11 mouse cellular contexts compared by ENCODE assay signal in the genomic region with DNA sequence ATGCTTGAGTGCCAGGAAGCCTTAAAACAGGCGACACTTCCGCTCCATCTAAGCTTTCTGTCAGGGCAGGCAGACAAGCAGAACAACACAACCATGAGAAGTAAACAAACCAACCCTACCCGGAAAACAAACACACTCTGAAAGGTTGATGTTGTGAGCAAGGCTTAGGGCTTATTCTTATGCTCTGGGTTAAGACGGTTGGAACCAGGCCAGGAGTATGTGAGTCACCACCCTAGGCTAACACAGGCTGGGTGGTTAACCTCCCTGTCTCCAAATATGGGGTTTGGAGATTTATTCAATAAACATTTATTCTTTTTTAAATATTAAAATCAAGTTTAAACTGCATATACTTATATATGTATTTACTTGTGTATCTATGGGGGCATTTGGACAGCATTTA. TPM values are rescaled to one million over a fixed set of nuclear protein-coding genes. Genes with fewer than 3 reads are reported as not detected.
DNase-seq lines count a peak whose midpoint lies in the region; ATAC-seq and TF ChIP-seq lines count a peak whose summit lies in the region.
"Had no signal": no experiment of that assay in that cellular context is flagged by ENCODE, and none has a peak within 500 bp of the region (broad histone marks: within the 10 kb centered on the region; RNA-seq: fewer than 3 reads in every experiment).

No protein-coding gene starts in this region.

- no peak overlapping the region for H3K9ac ChIP-seq in lung, embryonic 14.5 days
- H3K9ac ChIP-seq: embryonic facial prominence, embryonic 12.5 days had no signal

- no peak overlapping the region for H3K27ac ChIP-seq in lung, embryonic 14.5 days (ENCODE audit: low read depth)
- H3K27ac ChIP-seq: embryonic facial prominence, embryonic 12.5 days had no signal

- H3K9me3 ChIP-seq in lung, embryonic 14.5 days (ENCODE audit: low read depth, low read length), result no peaks in the 10 kb centered on the region
- H3K9me3 ChIP-seq: embryonic facial prominence, embryonic 12.5 days had no signal

- H3K4me1 ChIP-seq in lung, embryonic 14.5 days (ENCODE audit: insufficient read depth), result no peaks in the 10 kb centered on the region
- H3K4me1 ChIP-seq: embryonic facial prominence, embryonic 12.5 days had no signal

- peak; percentile 43 to 52 for DNase-seq in heart, adult 18-20 months
- no peak for DNase-seq in heart, adult 11 months
- DNase-seq in 3134 (ENCODE audit: extremely low read depth, insufficient read length, low spot score), result peak; percentile 39
- peak; percentile 79 for DNase-seq in adrenal gland, postnatal 25 days
- peak; percentile 69 for DNase-seq in lung, embryonic 14.5 days
- DNase-seq in embryo, embryonic 10 days (ENCODE audit: low spot score), result no peak
- DNase-seq: thymus, postnatal 36 days had no signal

- peak; percentile 68; the same call in 1 of the 2 replicates for ATAC-seq in lung, embryonic 14.5 days (ENCODE audit: insufficient read depth)
- ATAC-seq in monocyte, adult 5-6 weeks (replicated peaks; ENCODE audit: insufficient number of reproducible peaks, low FRiP score, low TSS enrichment, poor library complexity, severe bottlenecking), result no peak
- ATAC-seq in megakaryocyte-erythroid progenitor cell, adult 5-6 weeks (replicated peaks; ENCODE audit: low FRiP score, low TSS enrichment, poor library complexity, severe bottlenecking), result no peak

- no peaks in the 10 kb centered on the region for H3K27me3 ChIP-seq in lung, embryonic 14.5 days (ENCODE audit: insufficient read depth, low read length)
- H3K27me3 ChIP-seq: CH12.LX; embryonic facial prominence, embryonic 12.5 days had no signal

- TF ChIP-seq CTCF in lung, embryonic 14.5 days (IDR thresholded peaks at IDR 0.05; ENCODE audit: low read depth), result no peak

- H3K36me3 ChIP-seq in lung, embryonic 14.5 days (ENCODE audit: insufficient read depth), result no peaks in the 10 kb centered on the region
- H3K36me3 ChIP-seq: embryonic facial prominence, embryonic 12.5 days had no signal

- H3K4me3 ChIP-seq in lung, embryonic 14.5 days (ENCODE audit: low read depth, low read length), result no peak overlapping the region
- H3K4me3 ChIP-seq: embryonic facial prominence, embryonic 12.5 days had no signal

- H3K4me2 ChIP-seq in lung, embryonic 14.5 days, result no peak overlapping the region
- H3K4me2 ChIP-seq: embryonic facial prominence, embryonic 12.5 days had no signal

- 62% methylated on average over 4 of the region's 4 CpGs for WGBS in lung, embryonic 14.5 days

RNA-seq across cellular contexts. Expression of a gene that starts 46.8 kb away (rescaled TPM):
- 10 to 100 TPM; 41.7 to 43.2 TPM for total RNA-seq in heart, adult 18-20 months (2021)
- total RNA-seq in adrenal gland, postnatal 25 days (2021), result 58.2 and 62.9 TPM in 2 replicates
- 14.9 and 15.4 TPM in 2 replicates for polyA plus RNA-seq in lung, embryonic 14.5 days (2014; fragmentation: Nextera tagmentation; extraction: Ambion mirVana)
- total RNA-seq in monocyte, adult 5-6 weeks (2017), result 0.11 to 2.7 TPM (median 2.0 TPM) in 3 replicates
- total RNA-seq in megakaryocyte-erythroid progenitor cell, adult 5-6 weeks (2014; fragmentation: Nextera tagmentation), result 34.5 and 34.6 TPM in 2 replicates
- total RNA-seq in megakaryocyte-erythroid progenitor cell, adult 5-6 weeks (2017), result 25.1 and 29.7 TPM in 2 replicates

Comparison
In these comparisons a context has a peak if more than half of its experiments do, and no peak if none do; other contexts are left out.
1. DNase-seq: peak in heart, adult 18-20 months (2 of 2), 3134 (single experiment), adrenal gland, postnatal 25 days (single experiment) and lung, embryonic 14.5 days (single experiment); none in heart, adult 11 months (single experiment) and embryo, embryonic 10 days (single experiment).